In genomic region chr2:105311991-105312390, GRCm38 (mm10) we compare ENCODE assay signal across 8 mouse cellular contexts.
A peak's percentile ranks its signal among the peaks of the same experiment; 100 is the strongest.
DNase-seq lines count a peak whose midpoint lies in the region; ATAC-seq lines count a peak whose summit lies in the region.
"Had no signal": no experiment of that assay in that cellular context is flagged by ENCODE, and none has a peak within 500 bp of the region (broad histone marks: within the 10 kb centered on the region; RNA-seq: fewer than 3 reads in every experiment).

No protein-coding gene starts in this region.

- no peak overlapping the region for H3K27ac ChIP-seq in heart, embryonic 15.5 days
- peak overlapping the region; percentile 31; the same call in 1 of the 2 replicates for H3K27ac ChIP-seq in hindbrain, embryonic 13.5 days
- H3K27ac ChIP-seq in neural tube, embryonic 12.5 days = no peak overlapping the region
- H3K27ac ChIP-seq: stomach, embryonic 15.5 days had no signal

- peak overlapping the region; percentile 41 for H3K4me2 ChIP-seq in heart, embryonic 15.5 days
- peak overlapping the region; percentile 2 for H3K4me2 ChIP-seq in hindbrain, embryonic 13.5 days
- no peak overlapping the region for H3K4me2 ChIP-seq in neural tube, embryonic 12.5 days (replicated peaks)
- H3K4me2 ChIP-seq: stomach, embryonic 15.5 days had no signal

- 7% methylated on average over 7 of the region's 7 CpGs for WGBS in heart, embryonic 15.5 days
- WGBS in hindbrain, embryonic 13.5 days = 12% methylated on average over 7 of the region's 7 CpGs
- 7% methylated on average over 7 of the region's 7 CpGs for WGBS in neural tube, embryonic 12.5 days

- H3K27me3 ChIP-seq in heart, embryonic 15.5 days = no peaks in the 10 kb centered on the region
- H3K27me3 ChIP-seq in hindbrain, embryonic 13.5 days = peaks cover 46% of the 10 kb centered on the region
- H3K27me3 ChIP-seq in neural tube, embryonic 12.5 days (replicated peaks) = no peaks in the 10 kb centered on the region
- H3K27me3 ChIP-seq: stomach, embryonic 15.5 days had no signal

- no peak overlapping the region for H3K4me3 ChIP-seq in heart, embryonic 15.5 days
- no peak overlapping the region for H3K4me3 ChIP-seq in hindbrain, embryonic 13.5 days
- H3K4me3 ChIP-seq in neural tube, embryonic 12.5 days = no peak overlapping the region
- H3K4me3 ChIP-seq: stomach, embryonic 15.5 days had no signal

- H3K9ac ChIP-seq in heart, embryonic 15.5 days = no peak overlapping the region
- H3K9ac ChIP-seq in hindbrain, embryonic 13.5 days = no peak overlapping the region
- no peak overlapping the region for H3K9ac ChIP-seq in neural tube, embryonic 12.5 days
- H3K9ac ChIP-seq: stomach, embryonic 15.5 days had no signal

- H3K4me1 ChIP-seq in heart, embryonic 15.5 days (replicated peaks) = peaks cover 8% of the 10 kb centered on the region
- peaks cover 19% of the 10 kb centered on the region for H3K4me1 ChIP-seq in hindbrain, embryonic 13.5 days (replicated peaks)
- H3K4me1 ChIP-seq in neural tube, embryonic 12.5 days = 0 out of 2 replicates have a peak, but pooled peaks cover 4% of the 10 kb centered on the region
- H3K4me1 ChIP-seq: stomach, embryonic 15.5 days had no signal

- H3K9me3 ChIP-seq in heart, embryonic 15.5 days (replicated peaks) = no peaks in the 10 kb centered on the region
- H3K9me3 ChIP-seq in hindbrain, embryonic 13.5 days = no peaks in the 10 kb centered on the region
- no peaks in the 10 kb centered on the region for H3K9me3 ChIP-seq in neural tube, embryonic 12.5 days
- H3K9me3 ChIP-seq: stomach, embryonic 15.5 days had no signal

- H3K36me3 ChIP-seq in heart, embryonic 15.5 days = no peaks in the 10 kb centered on the region
- no peaks in the 10 kb centered on the region for H3K36me3 ChIP-seq in hindbrain, embryonic 13.5 days
- no peaks in the 10 kb centered on the region for H3K36me3 ChIP-seq in neural tube, embryonic 12.5 days
- H3K36me3 ChIP-seq: stomach, embryonic 15.5 days had no signal

- ATAC-seq in heart, embryonic 15.5 days (replicated peaks; ENCODE audit: insufficient number of reproducible peaks, insufficient read depth, low FRiP score, low read depth) = no peak
- ATAC-seq in hindbrain, embryonic 13.5 days (ENCODE audit: low FRiP score) = peak; percentile 67
- ATAC-seq in neural tube, embryonic 12.5 days (ENCODE audit: low FRiP score, low read depth) = peak; percentile 60; the same call in 1 of the 2 replicates

- no peak for DNase-seq in heart, adult 18-20 months
- peak; percentile 23 for DNase-seq in embryo, embryonic 10.5 days (ENCODE audit: low spot score)
- DNase-seq in layer of hippocampus, postnatal 14 days (ENCODE audit: low spot score in 2 of 2) = no peak
- DNase-seq in gastrocnemius, postnatal 14 days = no peak

- intact Hi-C loops in gastrocnemius, postnatal 14 days (cut with DNase I; ENCODE audit: low total_unique reads) = no loop called here
